Mouse (Mus musculus) ovary, postnatal 10 days (tissue): ENCODE data around the gene Blvra.

Experiments
- DNase-seq: peaks from one replicate; pipeline ENCODE4 v3.0.0; 2022; ENCODE audit warnings: low spot score

Blvra gene

DNA sequence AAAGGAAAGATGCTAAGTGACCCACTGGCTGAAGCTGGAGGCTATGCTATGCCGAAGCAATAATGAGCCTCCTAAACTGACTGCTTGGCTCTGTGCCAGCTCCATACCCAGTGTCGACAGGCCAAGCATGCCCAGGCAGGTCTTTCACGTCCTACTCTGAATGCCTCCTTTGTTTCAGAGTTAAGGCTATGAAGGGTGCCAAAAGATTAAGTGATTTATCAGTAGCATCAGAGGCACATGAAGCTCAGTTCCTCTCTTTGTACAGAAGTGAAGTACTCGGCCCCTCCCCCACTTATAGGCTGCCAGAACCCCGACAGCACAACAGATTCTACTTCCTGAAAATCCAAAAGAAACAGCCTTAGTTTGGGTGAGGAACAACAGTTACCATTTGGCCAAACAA is 66.5 kb downstream of the Blvra start:
- DNase-seq, result no peak

- DNase-seq, result no peak
Observed at GRCm38 (mm10) chr2:127137838-127138420, 67.5 kb downstream of the Blvra start.

DNA sequence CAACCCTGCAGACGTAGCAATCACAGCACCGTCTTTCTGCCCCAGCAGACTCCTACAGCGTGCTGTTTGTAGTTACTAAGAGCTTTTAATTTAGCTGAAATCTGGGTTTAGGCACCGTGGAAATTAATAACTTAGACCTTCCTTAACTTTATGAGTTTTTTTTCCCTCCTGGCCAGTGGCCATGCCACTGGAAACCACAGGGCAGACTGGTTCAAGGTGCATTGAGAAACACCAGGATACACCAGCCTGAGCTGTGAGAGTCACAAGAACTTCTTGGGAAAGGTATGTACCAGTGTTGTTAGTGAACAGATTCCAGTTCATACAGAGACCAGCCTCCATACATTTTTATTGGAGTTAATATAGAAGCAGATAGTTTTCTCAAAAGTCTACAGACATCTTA is 68.0 kb downstream of the Blvra start:
- DNase-seq, result no peak

GRCm38 (mm10) chr2:127139094-127139493 is 68.6 kb downstream of the Blvra start:
- DNase-seq, result no peak

DNA sequence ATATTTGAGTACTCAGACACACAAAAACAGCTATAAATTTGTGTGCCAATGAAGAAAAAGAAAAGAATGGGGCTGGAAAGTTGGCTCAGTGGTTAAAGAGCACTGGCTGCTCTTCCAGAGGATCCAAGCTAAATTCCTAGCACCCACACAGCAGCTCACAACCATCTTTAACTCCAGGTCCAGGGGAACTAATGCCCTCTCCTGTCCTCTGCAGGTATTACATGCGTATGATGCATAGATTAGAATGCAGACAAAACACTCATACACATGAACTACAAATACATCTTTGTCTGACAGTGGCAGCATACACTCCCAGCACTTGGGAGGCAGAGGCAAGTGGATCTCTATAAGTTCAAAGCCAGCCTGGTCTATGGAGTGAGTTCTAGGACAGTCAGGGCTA is 69.1 kb downstream of the Blvra start:
- DNase-seq, result no peak

GRCm38 (mm10) chr2:127140011-127140410 is 69.5 kb downstream of the Blvra start:
- DNase-seq, result no peak

- DNase-seq, result no peak
Observed at GRCm38 (mm10) chr2:127142031-127142430, 71.6 kb downstream of the Blvra start.

- DNase-seq, result no peak
Observed at GRCm38 (mm10) chr2:127142577-127143157, 72.2 kb downstream of the Blvra start.

GRCm38 (mm10) chr2:127143158-127144063 is 72.9 kb downstream of the Blvra start, which contains the start of gene Itpripl1:
TSS of gene Itpripl1 (minus strand) at chr2:127143442.
- peak; percentile 42 for DNase-seq

- no peak for DNase-seq
Observed at GRCm38 (mm10) chr2:127145699-127146098, 75.2 kb downstream of the Blvra start.
